Mouse (Mus musculus): ENCODE measurements around the gene Olfr750. TPM values are rescaled to one million over a fixed set of nuclear protein-coding genes. Genes with fewer than 3 reads are reported as not detected.

Gene Olfr750
- total RNA-seq, 1 experiment: not detected

DNA sequence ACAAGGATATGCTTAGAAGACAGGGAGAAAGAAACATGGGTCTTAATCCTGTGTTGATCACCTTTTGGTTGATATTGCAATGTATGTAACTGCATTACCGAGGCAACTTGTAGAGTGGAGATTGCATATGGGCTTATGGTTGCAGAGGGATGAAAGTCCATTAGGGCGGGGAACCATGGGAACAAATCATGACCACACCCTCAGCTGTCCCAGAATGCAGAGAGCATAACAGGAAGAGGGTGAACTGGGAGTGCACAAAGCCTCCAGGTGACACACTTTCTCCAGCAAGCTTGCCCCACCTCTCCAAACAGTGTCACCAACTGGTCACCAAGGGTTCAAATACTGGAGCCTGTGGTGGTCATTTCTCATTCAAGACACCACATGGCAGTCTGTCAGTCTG lies 6.8 kb upstream of the Olfr750 start:
- Histone ChIP-seq H3K36me3 (ENCODE audit: control insufficient read depth, insufficient read depth, low read length, poor library complexity, severe bottlenecking) (no peaks in the 10 kb centered on the region), H3K27ac (ENCODE audit: insufficient read depth, low read depth, low read length, poor library complexity, severe bottlenecking) (no peak overlapping the region), H3K9me3 (ENCODE audit: control insufficient read depth, insufficient read depth, low read depth, low read length) (no peaks in the 10 kb centered on the region), H3K4me3 (ENCODE audit: insufficient read depth in 1 of 2, low read depth in 1 of 2, low read length in 2 of 2, poor library complexity in 1 of 2, severe bottlenecking in 1 of 2) (no peak overlapping the region), H3K9ac (ENCODE audit: insufficient read depth, low read depth, low read length, poor library complexity, severe bottlenecking) (no peak overlapping the region), H3K4me1 (ENCODE audit: control insufficient read depth in 2 of 2, insufficient read depth in 2 of 2, low read length in 2 of 2, poor library complexity in 1 of 2) (peaks cover 0 to 3% of the 10 kb centered on the region in 2 experiments; a peak in 2 of 4 replicates)
- TF ChIP-seq HCFC1 (IDR thresholded peaks at IDR 0.05; ENCODE audit: borderline replicate concordance, insufficient read depth, low read length): no peak
- no peak for TF ChIP-seq MAFK (IDR thresholded peaks at IDR 0.05; ENCODE audit: insufficient read depth, low read depth, low read length)
- no peak for TF ChIP-seq ZNF384 (IDR thresholded peaks at IDR 0.05; ENCODE audit: low read depth, low read length)
- no peak for TF ChIP-seq ZC3H11A (IDR thresholded peaks at IDR 0.05; ENCODE audit: borderline replicate concordance, low read depth, low read length)
- TF ChIP-seq CHD2 (IDR thresholded peaks at IDR 0.05; ENCODE audit: low read depth, low read length): no peak
- in situ Hi-C loops (cut with MboI; ENCODE audit: low sequenced_read_pairs in 2 of 2, unreplicated experiment in 2 of 2): loop anchor here in 1 of 2 experiments (25.0 kb wide), 1 partner anchor 681 kb away; the partner anchor contains the start of gene Ang4
- DNase-seq (ENCODE audit: low read depth, low spot score): no peak

DNA sequence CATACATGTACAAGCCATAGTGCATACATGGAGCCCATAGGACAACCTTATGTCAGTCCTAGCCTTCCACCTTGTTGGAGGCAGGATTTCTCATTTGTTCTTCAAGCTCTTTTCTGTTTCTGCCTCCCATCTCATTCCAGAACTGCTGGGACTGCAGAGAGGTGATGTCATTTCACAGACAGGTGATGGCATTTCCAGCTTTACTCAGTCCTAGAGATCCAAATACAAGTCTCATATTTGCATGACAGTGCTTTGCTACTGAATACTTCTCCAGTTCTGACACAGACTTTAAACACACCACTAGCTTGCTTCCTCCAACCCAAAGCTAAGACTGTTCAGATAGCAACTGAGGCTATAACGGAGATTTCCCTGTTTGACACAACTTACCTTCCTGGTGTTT lies 4.9 kb upstream of the Olfr750 start:
- no peak for DNase-seq (ENCODE audit: low read depth, low spot score)
- in situ Hi-C loops (cut with MboI; ENCODE audit: low sequenced_read_pairs in 2 of 2, unreplicated experiment in 2 of 2): loop anchor here in 1 of 2 experiments (25.0 kb wide), 1 partner anchor 683 kb away; the partner anchor contains the start of gene Ang4
- Histone ChIP-seq H3K36me3 (ENCODE audit: control insufficient read depth, insufficient read depth, low read length, poor library complexity, severe bottlenecking) (no peaks in the 10 kb centered on the region), H3K9me3 (ENCODE audit: control insufficient read depth, insufficient read depth, low read depth, low read length) (no peaks in the 10 kb centered on the region), H3K27ac (ENCODE audit: insufficient read depth, low read depth, low read length, poor library complexity, severe bottlenecking) (no peak overlapping the region), H3K4me1 (ENCODE audit: control insufficient read depth in 2 of 2, insufficient read depth in 2 of 2, low read length in 2 of 2, poor library complexity in 1 of 2) (peaks cover 0 to 3% of the 10 kb centered on the region in 2 experiments; a peak in 2 of 4 replicates), H3K9ac (ENCODE audit: insufficient read depth, low read depth, low read length, poor library complexity, severe bottlenecking) (no peak overlapping the region), H3K4me3 (ENCODE audit: insufficient read depth in 1 of 2, low read depth in 1 of 2, low read length in 2 of 2, poor library complexity in 1 of 2, severe bottlenecking in 1 of 2) (no peak overlapping the region)
- no peak for TF ChIP-seq CHD2 (IDR thresholded peaks at IDR 0.05; ENCODE audit: low read depth, low read length)
- TF ChIP-seq ZC3H11A (IDR thresholded peaks at IDR 0.05; ENCODE audit: borderline replicate concordance, low read depth, low read length): no peak
- no peak for TF ChIP-seq ZNF384 (IDR thresholded peaks at IDR 0.05; ENCODE audit: low read depth, low read length)
- TF ChIP-seq HCFC1 (IDR thresholded peaks at IDR 0.05; ENCODE audit: borderline replicate concordance, insufficient read depth, low read length): no peak
- no peak for TF ChIP-seq MAFK (IDR thresholded peaks at IDR 0.05; ENCODE audit: insufficient read depth, low read depth, low read length)

DNA sequence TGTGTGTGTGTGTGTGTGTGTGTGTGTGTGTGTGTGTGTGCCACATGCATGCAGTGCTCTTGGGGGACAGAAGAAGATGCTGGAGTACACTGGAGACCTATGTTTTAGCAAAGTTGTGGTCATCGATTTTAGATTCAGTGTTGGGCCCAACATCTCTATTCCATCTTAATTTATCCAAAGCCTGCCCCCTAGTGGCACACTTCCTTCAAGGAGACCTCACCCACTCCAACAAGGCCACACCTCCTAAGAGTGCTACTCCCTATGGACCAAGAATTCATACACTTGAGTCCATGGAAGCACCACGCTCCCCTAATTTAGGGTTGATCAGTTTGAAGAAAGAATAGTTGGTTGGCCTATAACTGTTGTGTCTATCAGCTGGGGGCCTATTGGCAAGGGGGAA lies 4.6 kb downstream of the Olfr750 start:
- no peak overlapping the region for H3K27ac ChIP-seq (ENCODE audit: insufficient read depth, low read depth, low read length, poor library complexity, severe bottlenecking)
- in situ Hi-C loops (cut with MboI; ENCODE audit: low sequenced_read_pairs in 2 of 2, unreplicated experiment in 2 of 2): loop anchor here (10.0 to 25.0 kb wide), 2 partner anchors 232 to 245 kb away; no protein-coding TSS in a partner anchor
- H3K36me3 ChIP-seq (ENCODE audit: control insufficient read depth, insufficient read depth, low read length, poor library complexity, severe bottlenecking): no peaks in the 10 kb centered on the region
- no peaks in the 10 kb centered on the region for H3K9me3 ChIP-seq (ENCODE audit: control insufficient read depth, insufficient read depth, low read depth, low read length)
- H3K4me1 ChIP-seq (ENCODE audit: control insufficient read depth in 2 of 2, insufficient read depth in 2 of 2, low read length in 2 of 2, poor library complexity in 1 of 2): no peaks in the 10 kb centered on the region
- TF ChIP-seq ZNF384 (IDR thresholded peaks at IDR 0.05; ENCODE audit: low read depth, low read length): no peak
- TF ChIP-seq ZC3H11A (IDR thresholded peaks at IDR 0.05; ENCODE audit: borderline replicate concordance, low read depth, low read length): no peak
- no peak for TF ChIP-seq MAFK (IDR thresholded peaks at IDR 0.05; ENCODE audit: insufficient read depth, low read depth, low read length)
- TF ChIP-seq HCFC1 (IDR thresholded peaks at IDR 0.05; ENCODE audit: borderline replicate concordance, insufficient read depth, low read length): no peak
- TF ChIP-seq CHD2 (IDR thresholded peaks at IDR 0.05; ENCODE audit: low read depth, low read length): no peak
- no peak overlapping the region for H3K9ac ChIP-seq (ENCODE audit: insufficient read depth, low read depth, low read length, poor library complexity, severe bottlenecking)
- peak; percentile 92 for DNase-seq (ENCODE audit: low read depth, low spot score)
- no peak overlapping the region for H3K4me3 ChIP-seq (ENCODE audit: insufficient read depth in 1 of 2, low read depth in 1 of 2, low read length in 2 of 2, poor library complexity in 1 of 2, severe bottlenecking in 1 of 2)

DNA sequence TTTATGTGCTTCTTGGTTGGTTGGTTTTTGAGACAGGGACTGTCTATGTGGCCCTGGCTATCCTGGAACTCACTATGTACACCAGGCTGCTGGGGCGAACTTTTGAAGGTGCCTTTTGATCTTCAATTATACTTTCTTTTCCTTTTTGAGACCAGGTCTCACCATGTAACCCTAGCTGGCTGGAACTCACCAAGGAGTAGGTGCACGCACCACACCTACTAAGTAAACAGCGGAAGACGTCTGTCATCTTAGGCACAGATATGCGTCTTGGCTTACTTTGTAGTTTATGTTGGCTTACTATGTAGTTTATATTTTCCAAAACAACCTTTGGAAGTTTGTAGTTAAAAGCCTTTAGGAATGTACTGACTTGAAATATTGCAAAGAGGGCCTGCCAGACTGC lies 5.3 kb downstream of the Olfr750 start:
- no peak for TF ChIP-seq ZC3H11A (IDR thresholded peaks at IDR 0.05; ENCODE audit: borderline replicate concordance, low read depth, low read length)
- TF ChIP-seq HCFC1 (IDR thresholded peaks at IDR 0.05; ENCODE audit: borderline replicate concordance, insufficient read depth, low read length): no peak
- no peak for TF ChIP-seq ZNF384 (IDR thresholded peaks at IDR 0.05; ENCODE audit: low read depth, low read length)
- TF ChIP-seq CHD2 (IDR thresholded peaks at IDR 0.05; ENCODE audit: low read depth, low read length): no peak
- no peak for TF ChIP-seq MAFK (IDR thresholded peaks at IDR 0.05; ENCODE audit: insufficient read depth, low read depth, low read length)
- Histone ChIP-seq H3K4me3 (ENCODE audit: insufficient read depth in 1 of 2, low read depth in 1 of 2, low read length in 2 of 2, poor library complexity in 1 of 2, severe bottlenecking in 1 of 2) (no peak overlapping the region), H3K4me1 (ENCODE audit: control insufficient read depth in 2 of 2, insufficient read depth in 2 of 2, low read length in 2 of 2, poor library complexity in 1 of 2) (no peaks in the 10 kb centered on the region), H3K36me3 (ENCODE audit: control insufficient read depth, insufficient read depth, low read length, poor library complexity, severe bottlenecking) (no peaks in the 10 kb centered on the region), H3K27ac (ENCODE audit: insufficient read depth, low read depth, low read length, poor library complexity, severe bottlenecking) (no peak overlapping the region), H3K9me3 (ENCODE audit: control insufficient read depth, insufficient read depth, low read depth, low read length) (no peaks in the 10 kb centered on the region), H3K9ac (ENCODE audit: insufficient read depth, low read depth, low read length, poor library complexity, severe bottlenecking) (no peak overlapping the region)
- DNase-seq (ENCODE audit: low read depth, low spot score): no peak
- in situ Hi-C loops (cut with MboI; ENCODE audit: low sequenced_read_pairs in 2 of 2, unreplicated experiment in 2 of 2): loop anchor here (10.0 to 25.0 kb wide), 2 partner anchors 232 to 244 kb away; no protein-coding TSS in a partner anchor

Data from ES-E14 (cell line).